Mouse (Mus musculus) forebrain, embryonic 12.5 days (tissue): ENCODE measurements around the gene Gm20890. TPM values are rescaled to one million over a fixed set of nuclear protein-coding genes. Genes with fewer than 3 reads are reported as not detected.
"Not testable (repeated sequence)": the region's sequence is repeated elsewhere in the genome, so short reads cannot be mapped to it uniquely, and the experiment has no call there.

ENCODE experiments used
- ATAC-seq: fragments of 200-750 bp; cut with Nextera tagmentation; 2 replicates; pipeline ENCODE4 v1.8.0; 2017; ENCODE audit warnings: moderate TSS enrichment; ENCODE audit not compliant: low FRiP score
- H3K27ac ChIP-seq: fragments of 300-500 bp; sonication (generic); 2 replicates; pipeline ENCODE4 v1.5.1; 2016; ENCODE audit warnings: mild to moderate bottlenecking
- H3K27me3 ChIP-seq: fragments of 300-500 bp; sonication (generic); 2 replicates; pipeline ENCODE4 v1.6.1; 2016; ENCODE audit warnings: mild to moderate bottlenecking
- H3K36me3 ChIP-seq: fragments of 300-500 bp; sonication (generic); replicated peaks from 2 replicates; pipeline ENCODE4 v1.6.1; 2016; ENCODE audit warnings: mild to moderate bottlenecking
- H3K4me1 ChIP-seq: fragments of 300-500 bp; sonication (generic); 2 replicates; pipeline ENCODE4 v1.6.1; 2016
- H3K4me2 ChIP-seq: fragments of 300-500 bp; sonication (generic); 2 replicates; pipeline ENCODE4 v1.6.1; 2016; ENCODE audit warnings: mild to moderate bottlenecking, moderate library complexity
- H3K4me3 ChIP-seq: fragments of 300-500 bp; sonication (generic); replicated peaks from 2 replicates; pipeline ENCODE4 v1.5.1; 2016; ENCODE audit warnings: mild to moderate bottlenecking
- H3K9ac ChIP-seq: fragments of 300-500 bp; sonication (generic); 2 replicates; pipeline ENCODE4 v1.6.1; 2016; ENCODE audit warnings: mild to moderate bottlenecking
- H3K9me3 ChIP-seq: fragments of 300-500 bp; sonication (generic); 2 replicates; pipeline ENCODE4 v1.6.1; 2016
- WGBS: fragments of 180-500 bp; shearing (Covaris S2); methylation state at CpG from one replicate; pipeline ENCODE4 v1.1.7; 2016; 5-methylcytosine and 5-hydroxymethylcytosine counted together
- polyA plus RNA-seq: library from polyadenylated mRNA; unstranded; fragments of >200 nt; fragmentation: Nextera tagmentation; extraction: Ambion mirVana; gene quantifications from 2 replicates; pipeline ENCODE4 v1.2.1, GENCODE M21; 2016

Gene Gm20890
- polyA plus RNA-seq: not detected in 2 replicates

GRCm38 (mm10) chrY:26776699-26777098 lies at the start of gene Gm20890:
Gm20890 (minus strand) TSS chrY:26776799.
- WGBS: no CpG with 5 or more reads among the region's 5 CpGs
- H3K4me1 ChIP-seq, H3K4me2 ChIP-seq, H3K4me3 ChIP-seq, H3K27me3 ChIP-seq, H3K36me3 ChIP-seq, ATAC-seq, H3K9ac ChIP-seq, H3K9me3 ChIP-seq, H3K27ac ChIP-seq: not testable (repeated sequence)
